Mouse (Mus musculus) testis, adult 2 months (tissue): ENCODE results near the gene Dusp27. TPM values are rescaled to one million over a fixed set of nuclear protein-coding genes. Genes with fewer than 3 reads are reported as not detected.

Experiments
- H3K27ac ChIP-seq: fragments of 200-500 bp; 2 replicates; pipeline ENCODE4 v1.5.1; 2012; ENCODE audit warnings: low read depth, low read length; ENCODE audit not compliant: control insufficient read depth, insufficient read depth
- H3K27me3 ChIP-seq: fragments of 200-500 bp; 2 replicates; pipeline ENCODE4 v1.6.1; 2012; ENCODE audit warnings: mild to moderate bottlenecking, low read length, moderate library complexity; ENCODE audit not compliant: control insufficient read depth, insufficient read depth
- H3K36me3 ChIP-seq: fragments of 200-500 bp; 2 replicates; pipeline ENCODE4 v1.6.1; 2012; ENCODE audit warnings: mild to moderate bottlenecking, low read length; ENCODE audit not compliant: control insufficient read depth, insufficient read depth
- H3K4me1 ChIP-seq: fragments of 200-500 bp; 2 replicates; pipeline ENCODE4 v1.6.1; 2012; ENCODE audit warnings: low read length; ENCODE audit not compliant: control insufficient read depth, insufficient read depth
- H3K4me3 ChIP-seq: fragments of 200-500 bp; 2 replicates; pipeline ENCODE4 v1.5.1; 2012; ENCODE audit warnings: low read depth, mild to moderate bottlenecking, low read length, moderate library complexity, mixed read lengths; ENCODE audit not compliant: control insufficient read depth
- CTCF ChIP-seq: fragments of 200-500 bp; IDR thresholded peaks from 2 replicates; pipeline ENCODE4 v1.5.1; 2012; ENCODE audit warnings: low read depth, mild to moderate bottlenecking, inconsistent platforms, low read length, moderate library complexity; ENCODE audit not compliant: control insufficient read depth, insufficient read depth, insufficient replicate concordance
- POLR2A ChIP-seq: fragments of 200-500 bp; IDR thresholded peaks from 2 replicates; pipeline ENCODE4 v1.6.1; 2012; ENCODE audit warnings: low read depth, mild to moderate bottlenecking, inconsistent platforms, low read length, moderate library complexity; ENCODE audit not compliant: control insufficient read depth
- polyA plus RNA-seq: library from polyadenylated mRNA; depleted of rRNA; stranded (reverse); fragments of >200 nt; gene quantifications from 2 replicates; pipeline ENCODE4 v1.2.3, GENCODE M21; 2012; rRNA removed

The Dusp27 gene
- polyA plus RNA-seq = 0.08 and 0.10 TPM in 2 replicates

DNA sequence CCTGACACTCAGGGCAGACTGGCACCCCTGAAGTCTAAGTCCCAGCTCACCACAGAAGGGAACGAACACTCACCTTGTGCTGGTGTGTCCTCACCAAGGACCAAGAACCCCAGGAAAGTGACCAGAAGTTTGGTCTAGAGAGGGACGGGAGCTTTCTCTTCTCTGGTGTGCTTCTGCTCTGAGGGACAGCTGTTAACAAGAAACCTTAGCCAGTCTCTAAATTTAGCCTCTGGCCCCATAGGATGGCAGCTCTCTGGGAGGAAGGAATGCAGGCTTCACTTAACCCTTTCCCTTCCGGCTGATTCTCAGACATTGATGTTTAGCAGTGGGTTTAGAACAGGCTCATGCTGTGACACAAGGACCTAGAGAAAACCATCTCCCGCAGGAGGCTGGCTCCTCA is at the start of gene Dusp27:
TSS of gene Dusp27 (minus strand) at position 204 of the 400 bp plus-strand sequence.
- Histone ChIP-seq H3K27ac (no peak within 1 kb of the TSS), H3K4me1 (peaks cover 3% of the 10 kb centered on the region; the same call in 1 of the 2 replicates), H3K36me3 (no peaks in the 10 kb centered on the region), H3K4me3 (no peak within 1 kb of the TSS), H3K27me3 (no peaks in the 10 kb centered on the region)
- TF ChIP-seq CTCF (no peak), POLR2A (no peak)

DNA sequence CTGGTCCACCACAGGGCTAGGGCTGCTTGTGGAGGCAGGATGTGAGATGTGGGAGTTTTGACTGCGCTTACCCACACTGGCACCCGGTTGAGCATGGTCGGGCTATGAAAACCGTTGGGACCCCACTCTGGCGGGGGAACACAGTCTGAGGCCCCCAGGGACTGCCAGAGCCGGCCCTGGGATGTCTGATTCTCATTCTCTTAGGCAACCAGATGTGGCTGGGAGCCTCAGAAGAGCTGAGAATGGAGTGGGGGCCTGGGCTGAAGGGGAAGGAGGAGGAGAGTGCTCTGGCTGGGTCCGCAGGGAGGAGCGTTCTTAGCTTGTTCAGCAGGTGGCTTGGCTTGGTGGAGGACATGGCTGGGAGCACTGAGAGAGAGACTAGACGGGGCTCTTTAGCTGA is 45.9 kb upstream of the Dusp27 start:
- Histone ChIP-seq H3K4me1 (no peaks in the 10 kb centered on the region), H3K27ac (no peak overlapping the region), H3K36me3 (no peaks in the 10 kb centered on the region), H3K4me3 (no peak overlapping the region), H3K27me3 (no peaks in the 10 kb centered on the region)
- TF ChIP-seq CTCF (no peak), POLR2A (no peak)

DNA sequence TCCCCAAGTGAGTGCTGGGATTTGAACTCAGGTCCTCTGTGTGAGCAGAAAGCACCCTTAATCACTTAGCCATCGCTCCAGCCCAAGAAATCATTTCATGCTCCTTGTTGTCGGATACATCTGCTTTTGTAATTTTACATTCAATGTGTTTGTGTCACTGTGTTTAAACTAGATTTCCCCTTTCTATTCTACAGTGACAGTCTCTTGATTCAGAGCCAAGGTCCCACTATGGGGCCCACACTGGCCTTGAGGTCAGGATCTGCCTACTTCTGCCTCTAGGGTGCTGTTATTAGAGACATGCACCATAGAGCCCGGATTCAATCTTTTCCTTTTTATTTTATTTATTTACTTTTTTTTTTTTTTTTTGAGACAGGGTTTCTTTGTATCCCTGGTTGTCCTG is 45.3 kb upstream of the Dusp27 start:
- no peaks in the 10 kb centered on the region for H3K36me3 ChIP-seq
- no peak overlapping the region for H3K4me3 ChIP-seq
- H3K27ac ChIP-seq = no peak overlapping the region
- no peak for TF ChIP-seq POLR2A
- TF ChIP-seq CTCF = no peak
- H3K4me1 ChIP-seq = no peaks in the 10 kb centered on the region
- H3K27me3 ChIP-seq = no peaks in the 10 kb centered on the region

DNA sequence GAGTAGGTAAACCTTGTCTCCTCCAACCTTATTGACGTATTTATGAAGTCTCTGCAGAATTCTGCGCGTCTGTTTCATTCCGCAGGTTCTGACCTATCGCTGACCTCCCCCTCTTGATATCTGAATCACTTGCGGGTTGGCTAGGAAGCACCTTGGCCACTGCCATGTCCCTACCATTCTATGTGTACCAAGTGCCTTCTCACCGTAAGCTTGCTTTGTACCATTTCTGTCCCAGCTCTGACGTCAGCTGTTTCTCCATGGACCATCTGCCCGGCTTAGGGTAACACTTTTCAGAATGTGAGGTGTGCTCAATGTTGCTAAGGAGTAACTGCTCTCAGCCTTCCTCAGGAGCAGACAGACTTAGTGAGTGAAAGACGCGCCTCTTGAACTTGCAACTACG is 43.1 kb upstream of the Dusp27 start:
- no peak for TF ChIP-seq CTCF
- no peak for TF ChIP-seq POLR2A
- no peaks in the 10 kb centered on the region for H3K36me3 ChIP-seq
- no peak overlapping the region for H3K27ac ChIP-seq
- no peaks in the 10 kb centered on the region for H3K4me1 ChIP-seq
- no peak overlapping the region for H3K4me3 ChIP-seq
- H3K27me3 ChIP-seq = no peaks in the 10 kb centered on the region

DNA sequence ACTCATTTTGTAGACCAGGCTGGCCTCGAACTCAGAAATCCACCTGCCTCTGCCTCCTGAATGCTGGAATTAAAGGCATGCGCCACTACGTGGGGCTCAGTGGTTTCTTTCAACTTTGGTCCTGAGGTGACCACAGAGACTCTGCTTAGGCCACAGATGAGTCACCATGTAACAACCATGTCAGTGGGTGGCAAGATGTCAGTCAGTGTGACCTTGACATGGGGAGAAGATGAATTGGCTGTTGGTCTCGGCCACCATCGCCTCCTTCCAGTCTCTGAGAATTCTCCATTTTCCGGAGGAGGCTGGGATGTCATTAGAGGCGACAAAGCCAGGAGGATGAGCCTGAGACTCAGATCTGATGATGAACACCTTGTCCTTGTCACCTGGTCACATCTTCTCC is 42.0 kb upstream of the Dusp27 start:
- no peaks in the 10 kb centered on the region for H3K36me3 ChIP-seq
- no peak overlapping the region for H3K27ac ChIP-seq
- no peak overlapping the region for H3K4me3 ChIP-seq
- H3K27me3 ChIP-seq = no peaks in the 10 kb centered on the region
- TF ChIP-seq POLR2A (no peak), CTCF (no peak)
- no peaks in the 10 kb centered on the region for H3K4me1 ChIP-seq

DNA sequence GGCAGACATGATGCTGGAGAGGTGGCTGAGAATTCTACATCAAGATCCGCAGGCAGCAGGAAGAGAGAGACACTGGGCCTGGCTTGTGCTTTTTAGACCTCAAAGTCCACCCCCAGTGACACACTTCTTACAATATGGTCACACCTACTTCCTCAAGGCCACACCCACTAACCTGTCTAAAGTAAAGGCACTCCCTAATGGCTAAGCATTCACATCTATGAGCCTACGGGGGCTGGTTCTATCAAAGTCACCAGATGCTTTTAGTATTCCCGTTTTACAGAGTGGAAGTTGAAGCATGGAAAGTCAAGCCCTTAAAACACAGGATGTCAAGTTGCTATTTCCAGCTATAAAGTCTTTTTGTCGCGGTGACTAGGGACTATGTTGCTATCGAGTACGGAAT is 40.3 kb upstream of the Dusp27 start:
- no peaks in the 10 kb centered on the region for H3K27me3 ChIP-seq
- H3K27ac ChIP-seq = no peak overlapping the region
- no peak for TF ChIP-seq POLR2A
- no peak for TF ChIP-seq CTCF
- no peak overlapping the region for H3K4me3 ChIP-seq
- H3K4me1 ChIP-seq = no peaks in the 10 kb centered on the region
- H3K36me3 ChIP-seq = no peaks in the 10 kb centered on the region

DNA sequence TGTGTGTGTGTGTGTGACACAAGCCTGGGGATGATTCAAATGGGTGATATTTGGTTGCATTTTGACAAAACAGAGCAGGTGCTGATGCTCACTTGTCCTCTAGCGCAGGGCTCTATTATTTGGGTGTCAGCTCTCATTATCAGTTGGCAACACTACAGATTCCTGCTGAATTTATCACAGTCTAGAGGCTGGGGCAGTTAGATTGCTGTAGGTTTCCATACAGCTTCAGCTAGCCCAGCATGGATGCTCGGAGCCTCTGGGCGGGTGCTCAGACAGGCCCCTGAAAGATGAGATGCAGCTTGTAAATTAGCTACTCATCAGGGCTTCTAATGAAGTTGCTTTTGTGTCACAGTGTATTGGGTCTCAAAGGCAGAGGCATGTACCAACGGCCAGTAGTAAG is 39.7 kb upstream of the Dusp27 start:
- H3K4me3 ChIP-seq = no peak overlapping the region
- no peaks in the 10 kb centered on the region for H3K27me3 ChIP-seq
- H3K4me1 ChIP-seq = no peaks in the 10 kb centered on the region
- TF ChIP-seq CTCF = no peak
- no peak for TF ChIP-seq POLR2A
- H3K36me3 ChIP-seq = no peaks in the 10 kb centered on the region
- no peak overlapping the region for H3K27ac ChIP-seq

DNA sequence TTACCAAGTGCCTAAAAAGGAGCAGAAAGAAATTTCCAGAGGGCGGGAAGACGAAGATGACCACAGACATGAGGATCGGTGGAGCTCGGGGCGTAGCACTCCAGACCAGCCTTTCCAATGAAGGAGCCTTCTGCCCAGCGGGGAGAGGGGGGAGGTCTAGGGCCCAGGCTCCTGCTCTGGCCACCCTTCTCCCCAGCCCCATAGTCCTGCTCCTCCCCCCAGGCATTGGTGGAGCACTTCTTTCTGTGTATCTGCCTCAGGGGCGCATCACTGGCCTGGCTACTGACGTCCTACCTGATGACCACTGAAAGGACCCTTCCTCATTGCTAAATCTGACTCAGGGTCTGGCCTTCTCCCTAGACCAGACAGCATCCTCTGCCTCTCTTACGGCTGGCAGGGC is 37.4 kb upstream of the Dusp27 start:
- Histone ChIP-seq H3K4me3 (no peak overlapping the region), H3K27me3 (no peaks in the 10 kb centered on the region), H3K27ac (no peak overlapping the region), H3K36me3 (no peaks in the 10 kb centered on the region), H3K4me1 (peaks cover 2% of the 10 kb centered on the region)
- no peak for TF ChIP-seq POLR2A
- TF ChIP-seq CTCF = no peak
